Mouse (Mus musculus): ENCODE measurements around the gene Ptpre. TPM values are rescaled to one million over a fixed set of nuclear protein-coding genes. Genes with fewer than 3 reads are reported as not detected.

Ptpre gene
- polyA plus RNA-seq, 1 experiment from 2014 or later = 2.8 TPM

- Histone ChIP-seq H3K4me2 (no peak overlapping the region), H3K36me3 (replicated peaks) (no peaks in the 10 kb centered on the region), H3K9ac (no peak overlapping the region), H3K9me3 (replicated peaks) (no peaks in the 10 kb centered on the region), H3K4me3 (replicated peaks) (no peak overlapping the region), H3K4me1 (replicated peaks) (peaks cover 99% of the 10 kb centered on the region), H3K27me3 (no peaks in the 10 kb centered on the region), H3K27ac (replicated peaks) (peak overlapping the region; percentile 74; the same call in 1 of the 2 replicates)
- ATAC-seq (ENCODE audit: insufficient read depth) = no peak
- 20% methylated on average over 5 of the region's 5 CpGs for WGBS (ENCODE audit: insufficient replicate concordance)
These were observed 58.4 kb downstream of the Ptpre start for GRCm38 (mm10) chr7:135595640-135596174.

- 7% methylated on average over 9 of the region's 9 CpGs for WGBS (ENCODE audit: insufficient replicate concordance)
- Histone ChIP-seq H3K9me3 (replicated peaks) (no peaks in the 10 kb centered on the region), H3K4me1 (replicated peaks) (peaks cover 99% of the 10 kb centered on the region), H3K27ac (replicated peaks) (peak overlapping the region; percentile 74), H3K4me2 (peak overlapping the region; percentile 50), H3K36me3 (replicated peaks) (no peaks in the 10 kb centered on the region), H3K27me3 (no peaks in the 10 kb centered on the region), H3K9ac (peak overlapping the region; percentile 12; the same call in 1 of the 2 replicates), H3K4me3 (replicated peaks) (peak overlapping the region; percentile 13; the same call in 1 of the 2 replicates)
- ATAC-seq (ENCODE audit: insufficient read depth) = peak; percentile 57
These were observed 59.7 kb downstream of the Ptpre start for GRCm38 (mm10) chr7:135597006-135597405.

- no peaks in the 10 kb centered on the region for H3K27me3 ChIP-seq
- peak overlapping the region; percentile 74 for H3K27ac ChIP-seq (replicated peaks)
- H3K9ac ChIP-seq = 0 out of 2 replicates have a peak overlapping the region, but pooled peaks have one; percentile 12
- H3K4me2 ChIP-seq = peak overlapping the region; percentile 50
- H3K36me3 ChIP-seq (replicated peaks) = no peaks in the 10 kb centered on the region
- no peaks in the 10 kb centered on the region for H3K9me3 ChIP-seq (replicated peaks)
- 9% methylated on average over 12 of the region's 12 CpGs for WGBS (ENCODE audit: insufficient replicate concordance)
- no peak overlapping the region for H3K4me3 ChIP-seq (replicated peaks)
- H3K4me1 ChIP-seq (replicated peaks) = peaks cover 99% of the 10 kb centered on the region
- peak; percentile 38; the same call in 1 of the 2 replicates for ATAC-seq (ENCODE audit: insufficient read depth)
These were observed 60.5 kb downstream of the Ptpre start for GRCm38 (mm10) chr7:135597604-135598289.

- ATAC-seq (ENCODE audit: insufficient read depth) = peak; percentile 32
- Histone ChIP-seq H3K4me1 (replicated peaks) (peaks cover 99% of the 10 kb centered on the region), H3K4me3 (replicated peaks) (no peak overlapping the region), H3K27ac (replicated peaks) (peak overlapping the region; percentile 74), H3K9ac (no peak overlapping the region), H3K27me3 (no peaks in the 10 kb centered on the region), H3K36me3 (replicated peaks) (no peaks in the 10 kb centered on the region), H3K9me3 (replicated peaks) (no peaks in the 10 kb centered on the region), H3K4me2 (peak overlapping the region; percentile 50)
- 6% methylated on average over 7 of the region's 7 CpGs for WGBS (ENCODE audit: insufficient replicate concordance)
These were observed 61.1 kb downstream of the Ptpre start for GRCm38 (mm10) chr7:135598303-135598855.

GRCm38 (mm10) chr7:135600076-135600475 lies 62.8 kb downstream of the Ptpre start:
- no peak for ATAC-seq (ENCODE audit: insufficient read depth)
- Histone ChIP-seq H3K4me1 (replicated peaks) (peaks cover 98% of the 10 kb centered on the region), H3K36me3 (replicated peaks) (no peaks in the 10 kb centered on the region), H3K27ac (replicated peaks) (peak overlapping the region; percentile 12; the same call in 1 of the 2 replicates), H3K9me3 (replicated peaks) (no peaks in the 10 kb centered on the region), H3K4me2 (no peak overlapping the region), H3K4me3 (replicated peaks) (no peak overlapping the region), H3K9ac (no peak overlapping the region), H3K27me3 (no peaks in the 10 kb centered on the region)
- 22% methylated on average over 3 of the region's 3 CpGs for whole genome bisulfite sequencing (ENCODE audit: insufficient replicate concordance)

GRCm38 (mm10) chr7:135601607-135602006 lies 64.3 kb downstream of the Ptpre start:
- WGBS (ENCODE audit: insufficient replicate concordance) = 21% methylated on average over 8 of the region's 8 CpGs
- H3K4me1 ChIP-seq (replicated peaks) = peaks cover 89% of the 10 kb centered on the region
- H3K27ac ChIP-seq (replicated peaks) = peak overlapping the region; percentile 60
- no peaks in the 10 kb centered on the region for H3K27me3 ChIP-seq
- no peak overlapping the region for H3K9ac ChIP-seq
- ATAC-seq (ENCODE audit: insufficient read depth) = peak; percentile 67
- H3K4me3 ChIP-seq (replicated peaks) = no peak overlapping the region
- H3K4me2 ChIP-seq = peak overlapping the region; percentile 19; the same call in 1 of the 2 replicates
- no peaks in the 10 kb centered on the region for H3K36me3 ChIP-seq (replicated peaks)
- no peaks in the 10 kb centered on the region for H3K9me3 ChIP-seq (replicated peaks)

GRCm38 (mm10) chr7:135602265-135602664 lies 65.0 kb downstream of the Ptpre start:
- Histone ChIP-seq H3K4me1 (replicated peaks) (peaks cover 83% of the 10 kb centered on the region), H3K27ac (replicated peaks) (peak overlapping the region; percentile 60), H3K4me2 (no peak overlapping the region; the same call in 1 of the 2 replicates), H3K27me3 (no peaks in the 10 kb centered on the region), H3K4me3 (replicated peaks) (no peak overlapping the region), H3K36me3 (replicated peaks) (no peaks in the 10 kb centered on the region), H3K9ac (no peak overlapping the region), H3K9me3 (replicated peaks) (no peaks in the 10 kb centered on the region)
- WGBS (ENCODE audit: insufficient replicate concordance) = 46% methylated on average over 6 of the region's 6 CpGs
- no peak for ATAC-seq (ENCODE audit: insufficient read depth)

- H3K27me3 ChIP-seq = no peaks in the 10 kb centered on the region
- peak overlapping the region; percentile 60; the same call in 1 of the 2 replicates for H3K27ac ChIP-seq (replicated peaks)
- H3K9me3 ChIP-seq (replicated peaks) = no peaks in the 10 kb centered on the region
- H3K4me2 ChIP-seq = no peak overlapping the region
- H3K4me3 ChIP-seq (replicated peaks) = no peak overlapping the region
- H3K36me3 ChIP-seq (replicated peaks) = no peaks in the 10 kb centered on the region
- no peak for ATAC-seq (ENCODE audit: insufficient read depth)
- H3K4me1 ChIP-seq (replicated peaks) = peaks cover 78% of the 10 kb centered on the region
- H3K9ac ChIP-seq = no peak overlapping the region
- 64% methylated on average over 5 of the region's 5 CpGs for WGBS (ENCODE audit: insufficient replicate concordance)
These were observed 65.7 kb downstream of the Ptpre start for GRCm38 (mm10) chr7:135602881-135603523.

- WGBS (ENCODE audit: insufficient replicate concordance) = 35% methylated on average over 15 of the region's 15 CpGs
- H3K4me1 ChIP-seq (replicated peaks) = peaks cover 77% of the 10 kb centered on the region
- peak overlapping the region; percentile 15; the same call in 1 of the 2 replicates for H3K9ac ChIP-seq
- H3K27ac ChIP-seq (replicated peaks) = peak overlapping the region; percentile 72
- no peaks in the 10 kb centered on the region for H3K36me3 ChIP-seq (replicated peaks)
- H3K4me2 ChIP-seq = peak overlapping the region; percentile 57
- ATAC-seq (ENCODE audit: insufficient read depth) = peak; percentile 54; the same call in 1 of the 2 replicates
- peak overlapping the region; percentile 23 for H3K4me3 ChIP-seq (replicated peaks)
- H3K9me3 ChIP-seq (replicated peaks) = no peaks in the 10 kb centered on the region
- H3K27me3 ChIP-seq = no peaks in the 10 kb centered on the region
These were observed 67.9 kb downstream of the Ptpre start for GRCm38 (mm10) chr7:135605002-135605803.

GRCm38 (mm10) chr7:135605804-135606072 lies 68.5 kb downstream of the Ptpre start:
- 0 out of 2 replicates have a peak overlapping the region, but pooled peaks have one; percentile 15 for H3K9ac ChIP-seq
- peak overlapping the region; percentile 72 for H3K27ac ChIP-seq (replicated peaks)
- no peak overlapping the region for H3K4me3 ChIP-seq (replicated peaks)
- no peak overlapping the region for H3K4me2 ChIP-seq
- peaks cover 72% of the 10 kb centered on the region for H3K4me1 ChIP-seq (replicated peaks)
- no peaks in the 10 kb centered on the region for H3K9me3 ChIP-seq (replicated peaks)
- no peaks in the 10 kb centered on the region for H3K36me3 ChIP-seq (replicated peaks)
- ATAC-seq (ENCODE audit: insufficient read depth) = no peak
- WGBS (ENCODE audit: insufficient replicate concordance) = 72% methylated on average over 6 of the region's 6 CpGs
- H3K27me3 ChIP-seq = no peaks in the 10 kb centered on the region

Data from liver, embryonic 15.5 days (tissue).